Mouse (Mus musculus) forebrain, embryonic 11.5 days (tissue): ENCODE results near the gene Maip1. TPM values are rescaled to one million over a fixed set of nuclear protein-coding genes. Genes with fewer than 3 reads are reported as not detected.

Experiments
- ATAC-seq: fragments of 200-750 bp; cut with Nextera tagmentation; replicated peaks from 2 replicates; pipeline ENCODE4 v1.8.0; 2017; ENCODE audit warnings: moderate TSS enrichment; ENCODE audit not compliant: low FRiP score
- DNase-seq: peaks from one replicate; pipeline ENCODE4 v3.0.0-alpha.2; 2017; ENCODE audit warnings: low spot score
- H3K27ac ChIP-seq: fragments of 300-500 bp; sonication (generic); 2 replicates; pipeline ENCODE4 v1.5.1; 2014; ENCODE audit warnings: low read depth, low read length
- H3K27me3 ChIP-seq: fragments of 300-500 bp; sonication (generic); 2 replicates; pipeline ENCODE4 v1.6.1; 2014; ENCODE audit warnings: mild to moderate bottlenecking, low read length, mixed read lengths; ENCODE audit not compliant: control insufficient read depth, insufficient read depth
- H3K36me3 ChIP-seq: fragments of 300-500 bp; sonication (generic); 2 replicates; pipeline ENCODE4 v1.6.1; 2014; ENCODE audit warnings: mild to moderate bottlenecking, low read length, moderate library complexity, mixed read lengths; ENCODE audit not compliant: control insufficient read depth, insufficient read depth
- H3K4me1 ChIP-seq: fragments of 300-500 bp; sonication (generic); replicated peaks from 2 replicates; pipeline ENCODE4 v1.6.1; 2014; ENCODE audit warnings: low read length, mixed read lengths; ENCODE audit not compliant: control insufficient read depth, insufficient read depth
- H3K4me2 ChIP-seq: fragments of 300-500 bp; sonication (generic); 2 replicates; pipeline ENCODE4 v1.6.1; 2014; ENCODE audit warnings: low read depth, mild to moderate bottlenecking, low read length, moderate library complexity, mixed read lengths; ENCODE audit not compliant: severe bottlenecking
- H3K4me3 ChIP-seq: fragments of 300-500 bp; sonication (generic); 2 replicates; pipeline ENCODE4 v1.5.1; 2014; ENCODE audit warnings: low read depth, low read length
- H3K9ac ChIP-seq: fragments of 300-500 bp; sonication (generic); 2 replicates; pipeline ENCODE4 v1.6.1; 2014; ENCODE audit warnings: low read length
- H3K9me3 ChIP-seq: fragments of 300-500 bp; sonication (generic); 2 replicates; pipeline ENCODE4 v1.6.1; 2016; ENCODE audit warnings: low read length, mixed read lengths; ENCODE audit not compliant: control insufficient read depth
- WGBS: fragments of 180-500 bp; shearing (Covaris S2); extraction: QIAGEN DNeasy Blood & Tissue Kit; methylation state at CpG from one replicate; pipeline ENCODE4 v1.1.7; 2014; 5-methylcytosine and 5-hydroxymethylcytosine counted together
- polyA plus RNA-seq: library from polyadenylated mRNA; unstranded; fragments of >200 nt; fragmentation: Nextera tagmentation; extraction: Ambion mirVana; gene quantifications from 2 replicates; pipeline ENCODE4 v1.2.1, GENCODE M21; 2014

Maip1 gene
- 17.0 and 18.4 TPM in 2 replicates for polyA plus RNA-seq

DNA sequence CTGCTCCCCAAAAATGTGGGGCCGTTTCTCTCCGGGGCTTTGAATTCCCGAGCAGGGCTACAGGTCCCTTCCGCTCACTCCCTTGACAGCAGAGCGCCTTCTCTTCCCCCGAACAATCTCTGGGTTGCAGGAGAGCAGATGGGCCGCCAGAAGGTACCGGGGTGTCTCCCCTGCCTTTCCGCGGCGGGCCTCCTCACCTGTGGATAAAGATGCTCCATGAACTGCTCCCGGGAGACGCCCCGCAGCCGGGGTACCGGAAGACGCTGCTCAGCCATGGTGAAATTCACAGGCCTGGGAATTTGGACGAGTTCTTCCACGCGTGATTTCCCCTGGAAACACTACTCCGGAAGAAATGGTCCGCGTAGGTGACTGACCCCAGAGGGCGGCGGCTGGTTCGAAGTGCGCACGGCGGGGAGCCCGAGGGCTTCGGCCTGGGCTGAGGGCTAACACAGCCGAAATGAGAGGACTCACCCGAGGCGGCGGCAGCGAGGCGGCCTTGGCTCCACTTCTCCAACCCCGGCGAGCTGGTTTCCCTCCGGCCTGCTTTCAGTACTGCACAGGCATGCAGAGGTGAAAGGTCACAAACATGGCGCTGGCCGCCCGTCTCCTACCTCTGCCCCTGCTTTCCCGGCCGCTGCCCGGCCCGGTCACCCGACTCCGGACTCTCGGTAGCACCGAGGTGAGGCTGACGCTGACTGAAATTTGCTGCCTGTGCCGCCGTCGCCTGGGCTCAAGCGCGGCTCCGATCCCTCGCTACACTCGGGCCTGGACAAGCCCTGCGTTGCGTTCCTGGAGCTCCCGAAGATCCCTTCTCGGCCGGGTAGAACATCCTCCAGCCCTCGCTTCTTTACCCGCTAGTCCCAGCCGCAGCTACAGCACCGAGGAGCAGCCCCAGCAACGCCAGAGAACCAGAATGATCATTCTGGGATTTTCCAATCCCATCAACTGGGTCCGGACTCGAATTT is at the start of gene Maip1, which contains the start of gene Tyw5:
Gene Maip1, plus strand, starts transcription at position 142 of the 965 bp plus-strand sequence.
Gene Tyw5, minus strand, starts transcription at position 915 of the 965 bp plus-strand sequence.
- no peaks in the 10 kb centered on the region for H3K9me3 ChIP-seq
- under 1% methylated on average over 72 of the region's 72 CpGs for WGBS
- peak within 1 kb of the TSS; percentile 70 for H3K4me3 ChIP-seq
- H3K27me3 ChIP-seq, result no peaks in the 10 kb centered on the region
- peak; percentile 92 for ATAC-seq
- DNase-seq, result peak; percentile 89
- H3K9ac ChIP-seq, result peak within 1 kb of the TSS; percentile 90
- H3K4me1 ChIP-seq, result no peaks in the 10 kb centered on the region; the same call in 1 of the 2 replicates
- H3K36me3 ChIP-seq, result no peaks in the 10 kb centered on the region
- peak within 1 kb of the TSS; percentile 84 for H3K27ac ChIP-seq
- peak within 1 kb of the TSS; percentile 75 for H3K4me2 ChIP-seq

DNA sequence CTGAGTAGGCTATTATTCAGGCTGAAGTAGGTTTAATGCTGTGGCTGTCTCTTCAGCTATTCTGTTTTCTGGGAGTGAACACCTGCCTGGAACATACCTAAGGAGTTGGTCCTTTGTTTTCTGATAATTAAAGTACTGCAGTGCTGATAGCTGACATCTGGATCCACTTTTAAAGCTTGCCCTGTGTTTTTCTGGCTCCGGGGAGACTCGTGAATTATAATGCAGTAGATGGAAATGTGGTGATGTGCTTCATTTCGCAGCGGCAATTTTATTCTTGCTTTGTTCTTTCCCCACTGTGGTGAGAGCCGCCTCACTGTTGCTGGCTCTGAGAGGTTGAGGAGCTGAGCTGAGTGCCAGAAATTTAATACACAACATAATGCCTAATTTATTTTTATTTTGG is 47.6 kb upstream of the Maip1 start:
- 70% methylated on average over 5 of the region's 5 CpGs for WGBS
- no peaks in the 10 kb centered on the region for H3K27me3 ChIP-seq
- H3K27ac ChIP-seq, result no peak overlapping the region
- H3K4me2 ChIP-seq, result no peak overlapping the region
- no peaks in the 10 kb centered on the region for H3K4me1 ChIP-seq
- H3K9me3 ChIP-seq, result no peaks in the 10 kb centered on the region
- H3K36me3 ChIP-seq, result no peaks in the 10 kb centered on the region
- no peak overlapping the region for H3K4me3 ChIP-seq
- ATAC-seq (no peak), DNase-seq (no peak)
- no peak overlapping the region for H3K9ac ChIP-seq

DNA sequence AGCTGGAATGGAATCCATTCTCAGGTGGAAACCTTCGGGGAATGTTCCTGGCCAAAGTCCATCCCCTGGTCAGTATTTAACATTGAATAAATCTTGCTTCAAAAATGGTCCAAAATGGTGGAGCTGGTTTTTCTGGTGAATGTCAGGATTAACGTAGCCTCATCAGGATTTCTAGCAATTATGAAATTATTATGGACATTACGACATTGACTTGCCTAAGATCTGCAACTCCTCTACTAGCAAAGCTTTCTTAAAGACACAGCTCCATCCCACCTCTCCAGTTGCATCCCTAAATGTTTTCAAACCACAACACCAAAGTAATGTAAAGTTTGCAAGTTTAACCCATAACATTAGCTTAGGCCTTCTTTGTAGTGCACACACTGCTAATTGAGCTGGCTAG is 38.7 kb upstream of the Maip1 start:
- Histone ChIP-seq H3K9me3 (no peaks in the 10 kb centered on the region), H3K4me1 (no peaks in the 10 kb centered on the region), H3K27ac (no peak overlapping the region), H3K4me3 (no peak overlapping the region), H3K4me2 (no peak overlapping the region), H3K27me3 (no peaks in the 10 kb centered on the region), H3K9ac (no peak overlapping the region), H3K36me3 (no peaks in the 10 kb centered on the region)
- ATAC-seq, result no peak
- WGBS, result 91% methylated on average over 3 of the region's 3 CpGs
- DNase-seq, result no peak

GRCm38 (mm10) chr1:57369111-57369510 is 37.0 kb upstream of the Maip1 start:
- no peak overlapping the region for H3K9ac ChIP-seq
- H3K4me3 ChIP-seq, result no peak overlapping the region
- H3K36me3 ChIP-seq, result no peaks in the 10 kb centered on the region
- no peaks in the 10 kb centered on the region for H3K9me3 ChIP-seq
- DNase-seq, result no peak
- no peak overlapping the region for H3K4me2 ChIP-seq
- no peaks in the 10 kb centered on the region for H3K4me1 ChIP-seq
- H3K27ac ChIP-seq, result no peak overlapping the region
- no peaks in the 10 kb centered on the region for H3K27me3 ChIP-seq
- 91% methylated on average over 4 of the region's 4 CpGs for whole genome bisulfite sequencing
- no peak for ATAC-seq

DNA sequence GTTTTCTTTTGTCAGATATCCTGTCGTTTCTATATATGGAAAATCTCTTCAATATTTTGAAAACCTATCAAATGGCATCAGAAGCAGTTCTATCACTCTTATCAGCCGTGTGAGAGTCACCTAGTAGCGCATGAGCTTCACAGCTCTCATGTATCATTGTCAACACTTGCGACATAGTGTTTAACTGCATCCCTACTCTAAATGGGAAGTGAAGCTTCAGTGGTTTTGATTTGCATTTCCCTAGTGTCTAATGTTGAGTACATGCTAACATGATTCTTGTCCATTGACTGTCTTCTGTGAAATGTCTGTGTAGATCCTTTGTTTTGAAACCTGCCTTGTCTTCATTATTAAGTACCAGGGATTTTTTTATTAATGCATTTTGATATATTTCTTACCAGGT is 35.7 kb upstream of the Maip1 start:
- Histone ChIP-seq H3K36me3 (no peaks in the 10 kb centered on the region), H3K27me3 (no peaks in the 10 kb centered on the region), H3K9ac (no peak overlapping the region), H3K4me3 (no peak overlapping the region), H3K4me1 (no peaks in the 10 kb centered on the region), H3K4me2 (no peak overlapping the region), H3K9me3 (no peaks in the 10 kb centered on the region), H3K27ac (no peak overlapping the region)
- no peak for ATAC-seq
- no peak for DNase-seq
- 92% methylated on average over 4 of the region's 4 CpGs for WGBS

GRCm38 (mm10) chr1:57375276-57375675 is 30.9 kb upstream of the Maip1 start:
- WGBS, result 97% methylated on average over 2 of the region's 2 CpGs
- no peaks in the 10 kb centered on the region for H3K36me3 ChIP-seq
- H3K27me3 ChIP-seq, result no peaks in the 10 kb centered on the region

GRCm38 (mm10) chr1:57376806-57377205 is 29.3 kb upstream of the Maip1 start:
- DNase-seq (no peak), ATAC-seq (no peak)
- Histone ChIP-seq H3K4me3 (peak overlapping the region; percentile 76), H3K4me1 (peaks cover 3% of the 10 kb centered on the region; the same call in 1 of the 2 replicates), H3K9ac (peak overlapping the region; percentile 86; the same call in 1 of the 2 replicates), H3K36me3 (no peaks in the 10 kb centered on the region), H3K27me3 (no peaks in the 10 kb centered on the region), H3K4me2 (peak overlapping the region; percentile 83), H3K9me3 (no peaks in the 10 kb centered on the region), H3K27ac (no peak overlapping the region)
- 71% methylated on average over 6 of the region's 6 CpGs for WGBS

More at GRCm38 (mm10) chr1:57375276-57375675, 30.9 kb upstream of the Maip1 start:
- Histone ChIP-seq H3K4me3 (no peak overlapping the region), H3K4me1 (peaks cover 3% of the 10 kb centered on the region; the same call in 1 of the 2 replicates), H3K9ac (no peak overlapping the region), H3K9me3 (no peaks in the 10 kb centered on the region), H3K4me2 (no peak overlapping the region), H3K27ac (no peak overlapping the region)
- no peak for ATAC-seq
- DNase-seq, result no peak

DNA sequence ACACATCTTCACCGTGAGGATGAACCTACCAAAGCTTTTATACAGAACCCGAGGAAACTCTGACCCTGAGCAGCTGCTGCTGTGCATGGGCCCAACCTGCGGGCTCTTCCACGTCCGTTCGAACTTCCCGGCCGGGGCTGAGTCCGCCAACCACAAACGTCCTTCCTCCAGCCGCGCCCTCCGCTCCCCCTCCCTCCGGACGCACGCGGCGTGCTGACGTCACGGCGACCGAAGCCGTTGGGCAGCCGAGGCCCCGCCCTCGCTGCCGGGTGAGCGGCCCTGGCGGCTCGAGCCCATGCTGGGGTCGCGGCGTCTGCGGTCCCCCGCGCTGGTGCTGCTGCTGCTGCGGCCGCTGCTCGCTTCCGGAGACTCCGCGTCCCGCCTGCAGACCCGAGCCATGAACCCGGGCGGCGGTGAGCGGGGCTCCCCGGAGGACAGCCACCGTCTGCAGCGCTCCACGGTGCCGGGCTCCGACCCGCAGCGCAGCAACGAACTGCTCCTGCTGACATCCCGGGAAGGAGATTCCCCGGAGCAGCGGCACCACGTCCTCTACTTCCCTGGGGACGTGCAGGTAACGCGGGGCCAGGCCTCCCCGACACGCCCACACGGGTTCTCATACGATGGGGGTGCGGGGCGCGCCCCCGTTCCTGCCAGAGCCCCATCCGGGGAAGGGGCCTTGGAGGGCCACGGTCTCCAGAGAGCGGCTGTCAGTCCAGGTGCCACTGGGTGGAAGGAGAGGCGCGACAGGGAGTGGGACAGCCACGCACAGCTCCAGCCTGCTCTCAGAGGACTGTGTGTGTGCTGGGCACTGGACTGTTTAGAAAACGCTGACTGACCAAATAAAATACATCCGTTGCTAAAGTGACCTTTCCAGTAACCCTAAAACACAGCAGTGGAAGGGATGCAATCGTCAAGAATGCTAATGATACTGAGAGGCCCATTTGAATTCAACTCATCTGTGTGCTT is 28.5 kb upstream of the Maip1 start, which contains the start of gene 1700066M21Rik:
Gene 1700066M21Rik, plus strand, starts transcription at position 245 of the 966 bp plus-strand sequence.
- H3K4me1 ChIP-seq, result peaks cover 3% of the 10 kb centered on the region; the same call in 1 of the 2 replicates
- H3K27ac ChIP-seq, result no peak within 1 kb of the TSS
- DNase-seq, result peak; percentile 98
- peak within 1 kb of the TSS; percentile 83 for H3K4me2 ChIP-seq
- ATAC-seq, result peak; percentile 98
- no peaks in the 10 kb centered on the region for H3K27me3 ChIP-seq
- H3K9ac ChIP-seq, result peak within 1 kb of the TSS; percentile 86
- peak within 1 kb of the TSS; percentile 76 for H3K4me3 ChIP-seq
- no peaks in the 10 kb centered on the region for H3K9me3 ChIP-seq
- H3K36me3 ChIP-seq, result no peaks in the 10 kb centered on the region
- WGBS, result under 1% methylated on average over 75 of the region's 81 CpGs
